Mouse (Mus musculus) heart, embryonic 16.5 days (tissue): ENCODE results near the gene Ckap2l. TPM values are rescaled to one million over a fixed set of nuclear protein-coding genes. Genes with fewer than 3 reads are reported as not detected.

ENCODE experiments used
- ATAC-seq: fragments of 200-750 bp; cut with Nextera tagmentation; replicated peaks from 2 replicates; pipeline ENCODE4 v1.8.0; 2017; ENCODE audit warnings: moderate number of reproducible peaks; ENCODE audit not compliant: insufficient read depth, low FRiP score; ENCODE audit errors: extremely low read depth
- H3K27ac ChIP-seq: fragments of 300-500 bp; sonication (generic); 2 replicates; pipeline ENCODE4 v1.5.1; 2014; ENCODE audit warnings: mild to moderate bottlenecking, low read length, control low read depth, moderate library complexity
- H3K27me3 ChIP-seq: fragments of 300-500 bp; sonication (generic); 2 replicates; pipeline ENCODE4 v1.6.1; 2014; ENCODE audit warnings: low read length, mixed read lengths; ENCODE audit not compliant: control insufficient read depth, insufficient read depth
- H3K36me3 ChIP-seq: fragments of 300-500 bp; sonication (generic); 2 replicates; pipeline ENCODE4 v1.6.1; 2014; ENCODE audit not compliant: control insufficient read depth, insufficient read depth
- H3K4me1 ChIP-seq: fragments of 300-500 bp; sonication (generic); 2 replicates; pipeline ENCODE4 v1.6.1; 2014; ENCODE audit warnings: low read length, mixed read lengths; ENCODE audit not compliant: control insufficient read depth, insufficient read depth
- H3K4me2 ChIP-seq: fragments of 300-500 bp; sonication (generic); 2 replicates; pipeline ENCODE4 v1.6.1; 2014; ENCODE audit warnings: low read depth, mild to moderate bottlenecking, control low read depth, low read length
- H3K4me3 ChIP-seq: fragments of 300-500 bp; sonication (generic); 2 replicates; pipeline ENCODE4 v1.5.1; 2014; ENCODE audit warnings: mild to moderate bottlenecking, control low read depth, low read length
- H3K9ac ChIP-seq: fragments of 300-500 bp; sonication (generic); 2 replicates; pipeline ENCODE4 v1.6.1; 2014; ENCODE audit warnings: low read length, control low read depth
- H3K9me3 ChIP-seq: fragments of 300-500 bp; sonication (generic); replicated peaks from 2 replicates; pipeline ENCODE4 v1.6.1; 2016; ENCODE audit warnings: low read length; ENCODE audit not compliant: control insufficient read depth
- WGBS: fragments of 180-500 bp; shearing (Covaris S2); extraction: QIAGEN DNeasy Blood & Tissue Kit; methylation state at CpG from one replicate; pipeline ENCODE4 v1.1.7; 2014; 5-methylcytosine and 5-hydroxymethylcytosine counted together
- polyA plus RNA-seq: library from polyadenylated mRNA; unstranded; fragments of >200 nt; fragmentation: Nextera tagmentation; extraction: Ambion mirVana; gene quantifications from 2 replicates; pipeline ENCODE4 v1.2.1, GENCODE M21; 2015

The Ckap2l gene
- polyA plus RNA-seq, result 37.7 and 47.8 TPM in 2 replicates

GRCm38 (mm10) chr2:129296671-129297588 lies at the start of gene Ckap2l:
TSS of gene Ckap2l (minus strand) at chr2:129297212.
- ATAC-seq, result peak; percentile 100
- Histone ChIP-seq H3K36me3 (0 out of 2 replicates have a peak, but pooled peaks cover 3% of the 10 kb centered on the region), H3K9me3 (no peaks in the 10 kb centered on the region), H3K4me2 (peak within 1 kb of the TSS; percentile 93), H3K27ac (peak within 1 kb of the TSS; percentile 93), H3K4me3 (peak within 1 kb of the TSS; percentile 94), H3K9ac (peak within 1 kb of the TSS; percentile 88), H3K27me3 (no peaks in the 10 kb centered on the region), H3K4me1 (peaks cover 16% of the 10 kb centered on the region)
- WGBS, result under 1% methylated on average over 50 of the region's 50 CpGs

- Histone ChIP-seq H3K9ac (no peak overlapping the region), H3K36me3 (no peaks in the 10 kb centered on the region), H3K27me3 (no peaks in the 10 kb centered on the region), H3K27ac (no peak overlapping the region), H3K9me3 (peaks cover 5% of the 10 kb centered on the region), H3K4me1 (no peaks in the 10 kb centered on the region), H3K4me2 (no peak overlapping the region), H3K4me3 (no peak overlapping the region)
- WGBS, result 66% methylated on average over 6 of the region's 6 CpGs
- ATAC-seq, result no peak
These were observed 41.2 kb upstream of the Ckap2l start for GRCm38 (mm10) chr2:129338138-129338621.

- H3K27me3 ChIP-seq, result no peaks in the 10 kb centered on the region
- no peaks in the 10 kb centered on the region for H3K36me3 ChIP-seq
- H3K4me2 ChIP-seq, result no peak overlapping the region
- H3K9ac ChIP-seq, result no peak overlapping the region
- no peaks in the 10 kb centered on the region for H3K4me1 ChIP-seq
- H3K4me3 ChIP-seq, result no peak overlapping the region
- H3K9me3 ChIP-seq, result no peaks in the 10 kb centered on the region
- ATAC-seq, result no peak
- 56% methylated on average over 4 of the region's 4 CpGs for WGBS
- no peak overlapping the region for H3K27ac ChIP-seq
These were observed 36.5 kb upstream of the Ckap2l start for GRCm38 (mm10) chr2:129333471-129333870.

GRCm38 (mm10) chr2:129330540-129330939 lies 33.5 kb upstream of the Ckap2l start:
- Histone ChIP-seq H3K27me3 (no peaks in the 10 kb centered on the region), H3K4me3 (no peak overlapping the region), H3K36me3 (no peaks in the 10 kb centered on the region), H3K9ac (no peak overlapping the region), H3K27ac (no peak overlapping the region), H3K4me1 (no peaks in the 10 kb centered on the region), H3K9me3 (peaks cover under 1% of the 10 kb centered on the region), H3K4me2 (no peak overlapping the region)
- WGBS, result 58% methylated on average over 13 of the region's 13 CpGs
- no peak for ATAC-seq

- no peaks in the 10 kb centered on the region for H3K4me1 ChIP-seq
These were observed 33.0 kb upstream of the Ckap2l start for GRCm38 (mm10) chr2:129330024-129330423.

GRCm38 (mm10) chr2:129328238-129328637 lies 31.2 kb upstream of the Ckap2l start:
- WGBS, result 78% methylated on average over 4 of the region's 4 CpGs
- no peak overlapping the region for H3K4me2 ChIP-seq
- no peak overlapping the region for H3K9ac ChIP-seq
- no peaks in the 10 kb centered on the region for H3K36me3 ChIP-seq
- peaks cover 3% of the 10 kb centered on the region for H3K9me3 ChIP-seq
- H3K27me3 ChIP-seq, result no peaks in the 10 kb centered on the region
- H3K27ac ChIP-seq, result no peak overlapping the region
- H3K4me1 ChIP-seq, result no peaks in the 10 kb centered on the region
- no peak for ATAC-seq
- H3K4me3 ChIP-seq, result no peak overlapping the region

More at GRCm38 (mm10) chr2:129330024-129330423, 33.0 kb upstream of the Ckap2l start:
- no peaks in the 10 kb centered on the region for H3K27me3 ChIP-seq
- no peak overlapping the region for H3K27ac ChIP-seq
- no peak overlapping the region for H3K9ac ChIP-seq
- H3K36me3 ChIP-seq, result no peaks in the 10 kb centered on the region
- H3K4me3 ChIP-seq, result no peak overlapping the region
- 48% methylated on average over 7 of the region's 7 CpGs for WGBS
- ATAC-seq, result no peak
- H3K4me2 ChIP-seq, result no peak overlapping the region
- peaks cover 3% of the 10 kb centered on the region for H3K9me3 ChIP-seq

GRCm38 (mm10) chr2:129324216-129324615 lies 27.2 kb upstream of the Ckap2l start:
- no peak for ATAC-seq
- Histone ChIP-seq H3K4me1 (no peaks in the 10 kb centered on the region), H3K27me3 (no peaks in the 10 kb centered on the region), H3K36me3 (no peaks in the 10 kb centered on the region), H3K9ac (no peak overlapping the region), H3K4me3 (no peak overlapping the region), H3K4me2 (no peak overlapping the region), H3K27ac (no peak overlapping the region), H3K9me3 (peaks cover 3% of the 10 kb centered on the region)
- 74% methylated on average over 3 of the region's 3 CpGs for WGBS

- no peaks in the 10 kb centered on the region for H3K36me3 ChIP-seq
- H3K4me2 ChIP-seq, result no peak overlapping the region
- H3K4me3 ChIP-seq, result no peak overlapping the region
- H3K27ac ChIP-seq, result no peak overlapping the region
- no peaks in the 10 kb centered on the region for H3K27me3 ChIP-seq
- no peaks in the 10 kb centered on the region for H3K4me1 ChIP-seq
- 52% methylated on average over 1 of the region's 1 CpGs for WGBS
- H3K9me3 ChIP-seq, result peaks cover 3% of the 10 kb centered on the region
- H3K9ac ChIP-seq, result no peak overlapping the region
- no peak for ATAC-seq
These were observed 25.2 kb upstream of the Ckap2l start for GRCm38 (mm10) chr2:129322117-129322635.

- ATAC-seq, result no peak
- no peaks in the 10 kb centered on the region for H3K27me3 ChIP-seq
- 66% methylated on average over 8 of the region's 8 CpGs for WGBS
These were observed 23.1 kb upstream of the Ckap2l start for GRCm38 (mm10) chr2:129320033-129320605.

More at GRCm38 (mm10) chr2:129320033-129320605, 23.1 kb upstream of the Ckap2l start:
- Histone ChIP-seq H3K4me3 (no peak overlapping the region), H3K36me3 (no peaks in the 10 kb centered on the region), H3K9me3 (no peaks in the 10 kb centered on the region), H3K27ac (no peak overlapping the region), H3K4me1 (no peaks in the 10 kb centered on the region), H3K4me2 (no peak overlapping the region), H3K9ac (no peak overlapping the region)
